Mouse (Mus musculus) thymus, adult 2 months (tissue): ENCODE measurements at regions not wholly inside any gene's neighbourhood (a gene's known extent, or its start where the extent isn't known, plus 50 kb on each side); places are given as distances from the start of the nearest gene placed in this dataset.

Experiments
- CTCF ChIP-seq: fragments of 200-500 bp; IDR thresholded peaks from 2 replicates; pipeline ENCODE4 v1.5.1; 2012; ENCODE audit warnings: mild to moderate bottlenecking, control low read depth, low read length, moderate library complexity, borderline replicate concordance; ENCODE audit not compliant: control insufficient read depth, poor library complexity, insufficient read depth; ENCODE audit errors: extremely low read depth
- POLR2A ChIP-seq: fragments of 200-500 bp; IDR thresholded peaks from 2 replicates; pipeline ENCODE4 v1.6.1; 2012; ENCODE audit warnings: mild to moderate bottlenecking, low read length, control low read depth, moderate library complexity; ENCODE audit not compliant: control insufficient read depth, poor library complexity, insufficient read depth; ENCODE audit errors: extremely low read depth

DNA sequence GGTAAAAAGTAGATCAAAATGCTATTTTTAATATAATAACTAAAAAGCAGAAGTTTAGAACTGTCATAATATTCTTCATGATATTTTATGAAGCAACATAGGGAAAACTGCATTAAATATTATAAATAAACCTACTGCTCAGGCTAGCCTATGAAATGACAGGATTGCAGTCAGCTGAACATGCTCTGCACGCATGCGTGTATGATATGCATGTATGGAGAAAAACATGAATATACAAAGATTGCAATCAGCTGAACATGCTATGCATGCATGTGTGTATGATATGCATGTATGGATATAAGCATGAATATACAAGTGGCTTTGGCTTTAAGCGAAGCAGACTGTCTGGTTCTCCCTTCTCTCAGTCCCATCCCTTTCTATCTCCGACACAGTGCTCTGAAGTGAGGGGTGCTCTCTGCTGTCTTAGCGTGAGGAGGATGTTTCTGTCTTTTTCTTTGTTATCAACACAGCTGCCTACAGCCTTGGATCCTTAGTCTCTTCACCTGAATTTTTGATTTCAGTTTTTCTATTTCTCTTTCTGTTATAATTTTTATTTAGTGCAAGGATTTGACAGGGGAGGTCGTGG lies 386.8 kb downstream of the Gm21750 start:
- TF ChIP-seq POLR2A, result no peak
- TF ChIP-seq CTCF, result no peak
